Mouse (Mus musculus) cerebellum, adult 2 months (tissue): Measurements from ENCODE around the gene Gstm7. TPM values are rescaled to one million over a fixed set of nuclear protein-coding genes. Genes with fewer than 3 reads are reported as not detected.

ENCODE experiments used
- DNase-seq, 2 experiments: peaks; one replicate each; pipeline ENCODE4 v3.0.0; 2021
- H3K27ac ChIP-seq: fragments of 200-500 bp; 2 replicates; pipeline ENCODE4 v1.5.1; 2012; ENCODE audit warnings: low read length, control low read depth, inconsistent platforms; ENCODE audit not compliant: insufficient read depth
- H3K27me3 ChIP-seq: fragments of 200-500 bp; 2 replicates; pipeline ENCODE4 v1.6.1; 2012; ENCODE audit warnings: inconsistent platforms, mild to moderate bottlenecking, low read length, moderate library complexity; ENCODE audit not compliant: control insufficient read depth, insufficient read depth
- H3K4me1 ChIP-seq: fragments of 200-500 bp; 2 replicates; pipeline ENCODE4 v1.6.1; 2011; ENCODE audit warnings: low read length; ENCODE audit not compliant: control insufficient read depth, insufficient read depth
- H3K4me3 ChIP-seq: fragments of 200-500 bp; replicated peaks from 2 replicates; pipeline ENCODE3; 2011; ENCODE audit warnings: mild to moderate bottlenecking, low read depth, low read length, control low read depth; ENCODE audit not compliant: insufficient read depth
- CTCF ChIP-seq: fragments of 200-500 bp; IDR thresholded peaks from 2 replicates; pipeline ENCODE4 v1.5.1; 2011; ENCODE audit warnings: low read depth, mild to moderate bottlenecking, control low read depth, low read length, moderate library complexity, borderline replicate concordance; ENCODE audit not compliant: insufficient read depth
- POLR2A ChIP-seq: fragments of 200-500 bp; IDR thresholded peaks from 2 replicates; pipeline ENCODE4 v1.6.1; 2011; ENCODE audit warnings: low read length, control low read depth, borderline replicate concordance; ENCODE audit not compliant: insufficient read depth
- WGBS: fragments of 180-500 bp; shearing (Covaris S2); methylation state at CpG from one replicate; pipeline ENCODE4 v1.1.7; 2018; 5-methylcytosine and 5-hydroxymethylcytosine counted together
- polyA plus RNA-seq: library from polyadenylated mRNA; depleted of rRNA; stranded (reverse); fragments of >200 nt; gene quantifications from 2 replicates; pipeline ENCODE4 v1.2.3, GENCODE M21; 2012

Gene Gstm7
- polyA plus RNA-seq, 1 experiment: 53.9 TPM

- 45% methylated on average over 2 of the region's 2 CpGs for WGBS
- H3K27ac ChIP-seq: peak overlapping the region; percentile 8; the same call in 1 of the 2 replicates
- H3K4me1 ChIP-seq: 0 out of 2 replicates have a peak, but pooled peaks cover 5% of the 10 kb centered on the region
- peak overlapping the region; percentile 48 for H3K4me3 ChIP-seq
- H3K27me3 ChIP-seq: no peaks in the 10 kb centered on the region
- no peak for TF ChIP-seq POLR2A
- TF ChIP-seq CTCF: no peak
- no peak for DNase-seq
Observed at GRCm38 (mm10) chr3:107931134-107931533, 483 bp downstream of the Gstm7 start.

GRCm38 (mm10) chr3:107929731-107930130 is 1.9 kb downstream of the Gstm7 start:
- 89% methylated on average over 4 of the region's 4 CpGs for WGBS
- Histone ChIP-seq H3K27me3 (no peaks in the 10 kb centered on the region), H3K4me3 (no peak overlapping the region), H3K4me1 (0 out of 2 replicates have a peak, but pooled peaks cover 5% of the 10 kb centered on the region), H3K27ac (no peak overlapping the region)
- TF ChIP-seq CTCF: no peak
- no peak for TF ChIP-seq POLR2A
- no peak for DNase-seq

GRCm38 (mm10) chr3:107929243-107929642 is 2.4 kb downstream of the Gstm7 start:
- Histone ChIP-seq H3K27ac (no peak overlapping the region), H3K4me3 (no peak overlapping the region), H3K4me1 (0 out of 2 replicates have a peak, but pooled peaks cover 5% of the 10 kb centered on the region), H3K27me3 (no peaks in the 10 kb centered on the region)
- DNase-seq: no peak
- 92% methylated on average over 4 of the region's 4 CpGs for WGBS
- no peak for TF ChIP-seq CTCF
- TF ChIP-seq POLR2A: no peak

GRCm38 (mm10) chr3:107928691-107929090 is 2.9 kb downstream of the Gstm7 start:
- H3K4me1 ChIP-seq: 0 out of 2 replicates have a peak, but pooled peaks cover 5% of the 10 kb centered on the region
- TF ChIP-seq POLR2A: no peak
- no peak for TF ChIP-seq CTCF
- H3K4me3 ChIP-seq: no peak overlapping the region
- no peaks in the 10 kb centered on the region for H3K27me3 ChIP-seq
- no peak for DNase-seq
- 69% methylated on average over 11 of the region's 11 CpGs for WGBS
- H3K27ac ChIP-seq: no peak overlapping the region

- 56% methylated on average over 3 of the region's 3 CpGs for WGBS
- Histone ChIP-seq H3K4me1 (0 out of 2 replicates have a peak, but pooled peaks cover 5% of the 10 kb centered on the region), H3K4me3 (no peak overlapping the region), H3K27me3 (no peaks in the 10 kb centered on the region), H3K27ac (no peak overlapping the region)
- DNase-seq: no peak
- no peak for TF ChIP-seq CTCF
- no peak for TF ChIP-seq POLR2A
Observed at GRCm38 (mm10) chr3:107927841-107928240, 3.8 kb downstream of the Gstm7 start.

GRCm38 (mm10) chr3:107925335-107925734 is 6.3 kb downstream of the Gstm7 start:
- WGBS: 96% methylated on average over 3 of the region's 3 CpGs
- no peak for DNase-seq
- TF ChIP-seq CTCF (no peak), POLR2A (no peak)
- Histone ChIP-seq H3K4me1 (0 out of 2 replicates have a peak, but pooled peaks cover 3% of the 10 kb centered on the region), H3K27ac (no peak overlapping the region), H3K27me3 (no peaks in the 10 kb centered on the region), H3K4me3 (no peak overlapping the region)

GRCm38 (mm10) chr3:107920348-107920747 is 11.3 kb downstream of the Gstm7 start:
- 96% methylated on average over 5 of the region's 5 CpGs for WGBS
- no peak overlapping the region for H3K27ac ChIP-seq
- no peak for TF ChIP-seq POLR2A
- TF ChIP-seq CTCF: no peak
- DNase-seq: no peak
- H3K27me3 ChIP-seq: no peaks in the 10 kb centered on the region
- no peaks in the 10 kb centered on the region for H3K4me1 ChIP-seq
- H3K4me3 ChIP-seq: no peak overlapping the region

- Histone ChIP-seq H3K4me1 (no peaks in the 10 kb centered on the region), H3K4me3 (no peak overlapping the region), H3K27me3 (no peaks in the 10 kb centered on the region), H3K27ac (no peak overlapping the region)
- DNase-seq: peak; percentile 41 to 45
- TF ChIP-seq POLR2A (no peak), CTCF (peak; percentile 34; the same call in 1 of the 2 replicates)
- 56% methylated on average over 7 of the region's 7 CpGs for WGBS
Observed at GRCm38 (mm10) chr3:107917783-107918408, 13.7 kb downstream of the Gstm7 start.
